Mouse (Mus musculus): Measurements from ENCODE around the gene Hist1h3f.
A peak's percentile ranks its signal among the peaks of the same experiment; 100 is the strongest.
"Not testable (repeated sequence)": the region's sequence is repeated elsewhere in the genome, so short reads cannot be mapped to it uniquely, and the experiment has no call there.

Gene Hist1h3f

DNA sequence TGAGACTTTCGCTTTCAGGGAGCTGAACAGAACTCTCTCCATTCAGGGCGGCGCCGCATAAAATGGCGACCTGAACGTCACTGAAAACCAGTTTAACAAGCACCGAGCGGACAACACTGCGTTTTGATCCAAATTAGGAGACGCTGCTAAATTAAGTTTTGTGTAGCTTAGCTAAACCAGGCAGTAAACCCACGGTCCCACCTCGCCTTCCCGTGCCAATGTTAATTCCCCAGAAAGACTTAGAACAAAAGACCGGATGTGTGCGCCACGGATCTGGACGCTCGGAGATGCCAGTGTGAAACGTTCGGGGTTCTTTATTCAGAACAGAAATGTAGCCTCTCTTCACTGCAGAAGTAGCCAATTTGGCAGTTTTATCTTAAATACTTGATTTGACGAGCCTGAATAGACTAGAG lies 41.2 kb downstream of the Hist1h3f start:
- peak; percentile 63 to 72 for DNase-seq

DNA sequence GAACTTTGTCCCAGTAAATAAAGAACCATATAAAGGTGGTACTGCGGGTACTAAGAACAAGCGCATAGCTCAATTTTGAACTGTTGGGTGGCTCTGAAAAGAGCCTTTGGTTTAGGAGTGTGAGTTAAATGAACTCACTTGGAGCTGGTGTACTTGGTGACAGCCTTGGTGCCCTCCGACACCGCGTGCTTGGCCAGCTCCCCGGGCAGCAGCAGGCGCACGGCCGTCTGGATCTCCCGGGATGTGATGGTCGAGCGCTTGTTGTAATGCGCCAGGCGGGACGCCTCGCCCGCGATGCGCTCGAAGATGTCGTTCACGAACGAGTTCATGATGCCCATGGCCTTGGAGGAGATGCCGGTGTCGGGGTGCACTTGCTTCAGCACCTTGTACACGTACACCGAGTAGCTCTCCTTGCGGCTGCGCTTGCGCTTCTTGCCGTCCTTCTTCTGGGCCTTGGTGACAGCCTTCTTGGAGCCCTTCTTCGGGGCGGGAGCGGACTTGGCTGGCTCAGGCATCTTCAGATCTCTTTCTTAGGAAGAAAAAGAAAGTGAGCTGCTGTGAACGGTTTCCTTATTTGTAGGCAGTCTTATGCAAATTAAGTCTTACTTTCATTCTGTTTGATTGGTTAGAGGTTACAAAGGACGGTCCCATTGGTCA lies 41.7 kb downstream of the Hist1h3f start:
- peak; percentile 68 to 78 for DNase-seq

DNA sequence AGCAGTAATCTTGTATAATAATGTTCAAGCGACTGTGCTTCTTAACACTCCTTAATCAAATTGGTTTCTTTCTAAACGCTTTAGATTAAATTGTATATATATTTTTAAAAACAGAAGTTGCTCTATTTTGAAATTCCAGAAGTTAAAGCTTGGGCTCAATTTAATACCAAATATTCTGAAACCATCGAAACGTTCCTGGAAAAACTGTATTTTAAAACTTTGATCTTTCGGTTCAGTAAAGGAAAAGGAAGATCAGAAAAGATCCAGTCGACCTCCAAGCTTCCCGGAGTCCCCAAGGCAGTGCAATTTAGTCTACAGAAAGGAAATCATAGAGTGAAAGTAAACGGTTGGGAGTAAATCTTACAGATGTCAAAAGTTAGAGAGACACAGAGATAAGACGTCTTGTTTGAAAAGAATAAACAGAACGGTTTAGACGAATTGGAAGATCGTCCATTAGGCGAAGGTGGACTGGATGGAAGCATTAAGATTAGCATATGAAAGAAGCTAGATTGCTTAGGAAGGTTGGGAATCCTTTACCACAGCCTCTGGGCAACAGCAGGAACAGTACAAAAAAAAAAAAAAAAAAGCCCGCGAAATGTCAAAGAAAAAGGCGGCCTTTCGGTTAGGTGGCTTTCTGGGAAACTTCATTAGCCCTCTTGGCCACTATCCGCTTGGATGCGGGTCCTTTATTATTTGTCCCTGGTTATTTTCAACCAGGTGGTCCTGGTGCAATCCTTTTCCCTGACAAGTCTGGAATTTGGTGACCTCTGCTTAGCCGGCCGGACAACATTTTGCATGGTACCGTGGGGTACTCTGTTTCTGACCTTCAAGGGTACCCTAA lies 42.5 kb downstream of the Hist1h3f start:
- DNase-seq = peak in 1 of 2 experiments; percentile 23

DNA sequence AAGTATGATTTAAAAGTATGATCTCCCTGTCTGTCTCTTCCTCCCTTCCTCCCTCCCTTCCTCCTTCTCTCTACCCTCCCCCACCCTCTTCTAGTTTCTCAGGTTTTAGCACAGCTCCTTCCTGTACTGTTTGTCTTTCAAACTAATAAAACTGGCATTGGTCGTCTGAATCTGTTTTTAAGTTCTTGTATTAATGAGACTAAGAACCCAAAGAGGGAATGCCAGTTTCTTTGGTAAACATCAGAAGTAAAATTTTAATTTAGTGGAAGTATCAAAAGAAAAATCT lies 43.0 kb downstream of the Hist1h3f start:
- no peak for DNase-seq

DNA sequence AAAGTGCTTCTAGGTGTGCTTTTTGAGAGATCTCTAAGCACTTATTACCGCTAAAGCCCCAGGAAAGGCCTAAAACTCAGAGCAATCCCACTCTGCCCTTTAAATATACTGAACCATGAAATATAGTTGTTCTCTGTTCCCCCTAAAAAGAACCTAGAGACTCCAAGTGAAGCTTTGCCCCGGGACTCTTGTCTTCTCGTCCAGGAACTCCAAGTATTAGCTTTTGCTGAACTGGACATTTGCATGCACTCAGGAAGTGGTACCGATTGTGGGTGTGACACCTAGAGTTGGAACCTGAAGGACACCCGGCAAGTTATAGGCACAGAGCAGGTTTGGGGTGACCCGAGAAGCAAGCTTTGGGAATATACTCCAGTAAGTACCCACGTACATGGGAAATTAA lies 47.4 kb downstream of the Hist1h3f start:
- no peak for DNase-seq

DNA sequence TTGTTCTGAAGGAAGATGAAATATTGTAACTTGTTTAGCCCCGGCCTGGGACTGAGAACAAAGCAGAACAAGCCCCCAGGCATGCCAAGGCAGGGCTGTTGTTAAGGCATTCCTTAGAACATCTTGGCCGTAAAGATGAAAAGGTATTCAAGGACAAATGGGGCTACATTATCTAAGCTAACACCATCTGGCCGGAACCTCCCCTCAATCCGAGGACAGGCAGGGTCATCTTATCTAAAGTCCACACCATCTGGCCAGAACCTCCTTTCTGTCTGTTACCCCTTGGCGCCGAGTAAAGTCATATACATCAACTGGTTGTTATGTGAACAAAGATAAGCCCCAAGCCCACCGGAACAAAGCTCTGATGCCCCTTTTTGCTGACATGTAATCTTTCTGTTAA lies 48.0 kb downstream of the Hist1h3f start:
- not testable (repeated sequence) for DNase-seq

DNA sequence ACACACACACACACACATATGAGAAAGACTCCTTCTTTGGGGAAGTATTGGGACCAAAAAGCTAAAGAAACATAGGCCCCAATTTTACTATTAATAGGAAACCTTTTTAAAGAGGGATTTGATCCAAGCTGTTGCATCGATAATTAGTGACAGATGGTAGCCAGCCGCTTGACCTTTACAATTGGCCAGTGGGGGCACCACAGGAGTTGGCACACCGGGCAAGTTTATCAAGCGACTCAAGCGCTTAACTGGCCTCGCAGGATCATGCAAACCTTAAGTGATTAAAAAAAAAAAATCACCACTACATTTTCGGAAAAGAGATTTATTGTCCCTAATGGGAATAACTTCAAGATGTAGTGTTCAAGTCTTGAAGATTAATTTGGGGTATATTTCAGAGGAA lies 48.8 kb downstream of the Hist1h3f start:
- DNase-seq = peak; percentile 80 to 84

DNA sequence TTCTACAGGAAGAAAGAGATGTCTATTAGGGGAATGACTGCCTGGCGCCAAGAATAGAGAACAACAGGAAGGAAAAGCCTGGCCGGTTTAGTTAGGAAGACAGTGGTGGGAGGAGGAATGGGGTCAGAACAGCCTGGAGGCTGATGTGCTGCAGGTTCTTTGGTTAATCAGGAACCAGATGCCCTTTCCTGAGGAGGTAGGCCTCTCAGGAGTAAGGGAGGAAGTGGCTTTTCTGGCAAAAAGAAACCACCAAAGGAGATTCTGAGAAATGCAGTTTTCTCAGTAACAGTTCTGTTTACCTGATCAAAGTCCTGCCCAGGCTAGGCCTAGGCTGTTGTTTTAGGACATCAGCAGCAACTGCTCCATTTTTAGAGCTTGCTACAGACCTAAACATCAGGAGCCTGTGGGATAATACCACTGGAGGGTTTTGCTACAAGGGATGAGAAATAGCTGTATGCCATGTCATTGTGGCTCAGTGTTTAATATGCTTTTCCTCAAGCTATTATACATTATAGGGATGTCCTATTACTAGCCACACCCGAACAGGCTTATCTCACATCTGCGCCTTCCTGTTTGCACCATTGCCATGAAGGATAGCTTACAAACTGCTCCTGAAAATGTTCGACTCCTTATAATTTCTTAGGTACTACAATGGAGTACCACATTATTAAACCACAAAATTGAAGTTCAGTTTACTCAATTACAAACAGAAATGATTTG lies 49.4 kb downstream of the Hist1h3f start:
- no peak for DNase-seq

Data from cerebellum, postnatal 10 days (tissue).